Mouse (Mus musculus) midbrain, postnatal 0 days (tissue): ENCODE results near the gene Tmem63a. TPM values are rescaled to one million over a fixed set of nuclear protein-coding genes. Genes with fewer than 3 reads are reported as not detected.
A peak's percentile ranks its signal among the peaks of the same experiment; 100 is the strongest.

Experiments
- ATAC-seq: fragments of 200-750 bp; cut with Nextera tagmentation; 2 replicates; pipeline ENCODE4 v1.8.0; 2017; ENCODE audit warnings: moderate number of reproducible peaks, mild to moderate bottlenecking, moderate TSS enrichment, moderate library complexity; ENCODE audit not compliant: low FRiP score
- DNase-seq: peaks from one replicate; pipeline ENCODE4 v3.0.0-alpha.2; 2015; ENCODE audit warnings: low spot score
- H3K27ac ChIP-seq: fragments of 300-500 bp; sonication (generic); 2 replicates; pipeline ENCODE4 v1.5.1; 2014; ENCODE audit warnings: low read depth, mild to moderate bottlenecking, low read length, mixed read lengths
- H3K27me3 ChIP-seq: fragments of 300-500 bp; sonication (generic); 2 replicates; pipeline ENCODE4 v1.6.1; 2014; ENCODE audit warnings: low read length, control low read depth, mixed read lengths; ENCODE audit not compliant: insufficient read depth
- H3K36me3 ChIP-seq: fragments of 300-500 bp; sonication (generic); 2 replicates; pipeline ENCODE4 v1.6.1; 2014; ENCODE audit warnings: low read length, control low read depth, mixed read lengths; ENCODE audit not compliant: insufficient read depth
- H3K4me1 ChIP-seq: fragments of 300-500 bp; sonication (generic); 2 replicates; pipeline ENCODE4 v1.6.1; 2014; ENCODE audit warnings: mild to moderate bottlenecking, control low read depth, antibody characterized with exemption, low read length, mixed read lengths; ENCODE audit not compliant: insufficient read depth
- H3K4me2 ChIP-seq: fragments of 300-500 bp; sonication (generic); 2 replicates; pipeline ENCODE4 v1.6.1; 2014; ENCODE audit warnings: low read depth, mild to moderate bottlenecking, low read length, mixed read lengths; ENCODE audit not compliant: poor library complexity, severe bottlenecking
- H3K4me3 ChIP-seq: fragments of 300-500 bp; sonication (generic); 2 replicates; pipeline ENCODE4 v1.5.1; 2014; ENCODE audit warnings: low read depth, mild to moderate bottlenecking, low read length, moderate library complexity
- H3K9ac ChIP-seq: fragments of 300-500 bp; sonication (generic); replicated peaks from 2 replicates; pipeline ENCODE4 v1.6.1; 2014; ENCODE audit warnings: mild to moderate bottlenecking, low read length, moderate library complexity, mixed read lengths; ENCODE audit not compliant: poor library complexity, severe bottlenecking
- H3K9me3 ChIP-seq: fragments of 300-500 bp; sonication (generic); 2 replicates; pipeline ENCODE4 v1.6.1; 2016; ENCODE audit warnings: low read length, control low read depth
- CTCF ChIP-seq: IDR thresholded peaks from 2 replicates; pipeline ENCODE4 v1.5.1; 2016; ENCODE audit warnings: antibody characterized with exemption, mild to moderate bottlenecking
- WGBS: fragments of 180-500 bp; shearing (Covaris S2); extraction: QIAGEN DNeasy Blood & Tissue Kit; methylation state at CpG from one replicate; pipeline ENCODE4 v1.1.7; 2014; 5-methylcytosine and 5-hydroxymethylcytosine counted together
- polyA plus RNA-seq: library from polyadenylated mRNA; unstranded; fragments of >200 nt; fragmentation: Nextera tagmentation; extraction: Ambion mirVana; gene quantifications from 2 replicates; pipeline ENCODE4 v1.2.1, GENCODE M21; 2015
- total RNA-seq: library from RNA; depleted of rRNA; stranded (reverse); fragments of >200 nt; gene quantifications from 2 replicates; pipeline ENCODE4 v1.2.3, GENCODE M21; 2014

The Tmem63a gene
- total and polyA plus RNA-seq, 2 experiments from 2014 or later: 1.3 to 6.4 TPM

DNA sequence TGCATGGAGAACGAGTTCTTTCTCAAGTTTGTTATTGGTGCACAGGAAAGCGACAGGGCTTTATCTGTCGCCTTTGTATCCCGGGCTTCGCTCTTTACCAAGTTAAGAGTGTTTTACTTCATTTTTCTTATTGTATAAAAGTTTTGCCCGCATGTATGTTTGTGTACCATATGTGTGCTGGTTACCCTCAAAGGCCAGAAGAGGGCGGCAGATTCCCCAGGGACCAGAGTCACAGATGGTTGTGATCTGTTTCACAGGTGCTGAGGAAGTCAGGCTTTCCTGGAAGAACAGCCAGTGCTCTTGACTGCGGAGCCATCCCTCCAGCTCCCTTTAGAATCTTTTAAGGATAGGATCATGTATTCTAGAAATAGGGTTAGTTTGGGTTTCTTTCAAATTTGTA, 44.6 kb downstream of the Tmem63a start:
- TF ChIP-seq CTCF: peak; percentile 32; the same call in 1 of the 2 replicates
- no peak for ATAC-seq
- WGBS: 92% methylated on average over 8 of the region's 8 CpGs

DNA sequence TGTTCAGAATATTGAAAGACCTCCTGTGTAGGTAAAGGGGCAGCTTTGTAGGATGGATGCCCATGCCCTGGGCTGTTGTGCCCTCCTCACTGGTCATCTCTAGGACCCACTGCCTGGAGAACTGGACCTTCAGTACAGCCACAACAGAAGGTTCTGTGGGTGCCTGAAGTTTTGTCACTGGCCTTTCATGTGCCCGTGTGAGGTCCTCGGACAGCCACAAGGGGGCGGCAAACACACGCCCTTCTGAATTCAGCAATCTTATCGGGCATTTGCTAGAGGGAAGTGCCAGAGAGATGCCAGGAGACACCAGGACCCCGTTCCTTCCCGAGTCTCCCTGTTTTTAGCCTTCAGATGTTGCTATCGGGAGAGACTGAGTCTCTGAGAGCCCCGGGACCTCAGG, 45.6 kb downstream of the Tmem63a start:
- Histone ChIP-seq H3K4me3 (no peak overlapping the region), H3K36me3 (no peaks in the 10 kb centered on the region), H3K27ac (no peak overlapping the region), H3K4me2 (peak overlapping the region; percentile 28; the same call in 1 of the 2 replicates), H3K9ac (no peak overlapping the region), H3K27me3 (no peaks in the 10 kb centered on the region), H3K4me1 (no peaks in the 10 kb centered on the region; the same call in 1 of the 2 replicates), H3K9me3 (no peaks in the 10 kb centered on the region)
- whole genome bisulfite sequencing: 3% methylated on average over 9 of the region's 9 CpGs
- DNase-seq (peak; percentile 83), ATAC-seq (peak; percentile 20; the same call in 1 of the 2 replicates)
- TF ChIP-seq CTCF: peak; percentile 97

More for the DNA sequence above, 44.6 kb downstream of the Tmem63a start:
- Histone ChIP-seq H3K4me1 (no peaks in the 10 kb centered on the region; the same call in 1 of the 2 replicates), H3K36me3 (no peaks in the 10 kb centered on the region), H3K27ac (no peak overlapping the region), H3K4me3 (no peak overlapping the region), H3K9ac (no peak overlapping the region), H3K27me3 (no peaks in the 10 kb centered on the region), H3K4me2 (no peak overlapping the region), H3K9me3 (no peaks in the 10 kb centered on the region)
- DNase-seq: no peak

DNA sequence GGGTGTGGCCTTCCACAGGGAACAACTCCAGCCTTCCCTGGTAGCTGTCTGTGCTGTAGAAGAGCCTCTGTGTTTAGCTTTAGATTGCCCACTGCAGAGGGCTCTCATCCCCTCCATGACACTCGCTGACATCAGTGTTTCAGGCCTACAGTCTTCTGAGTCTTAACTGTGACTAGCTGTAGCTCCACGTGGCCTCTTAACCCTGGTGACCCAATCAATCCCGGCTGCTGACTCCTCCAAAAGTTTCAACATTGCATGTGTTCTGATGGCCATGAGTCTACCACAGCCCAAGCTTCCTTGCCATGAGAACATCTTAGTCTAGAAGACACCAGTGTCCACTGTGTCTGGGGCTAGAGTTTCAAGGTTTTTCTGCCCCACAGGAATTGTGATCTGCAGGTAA, 48.5 kb downstream of the Tmem63a start:
- DNase-seq (no peak), ATAC-seq (no peak)
- 71% methylated on average over 3 of the region's 3 CpGs for WGBS
- Histone ChIP-seq H3K4me3 (no peak overlapping the region), H3K27me3 (no peaks in the 10 kb centered on the region), H3K4me2 (no peak overlapping the region), H3K27ac (no peak overlapping the region), H3K4me1 (no peaks in the 10 kb centered on the region; the same call in 1 of the 2 replicates), H3K9ac (no peak overlapping the region), H3K9me3 (no peaks in the 10 kb centered on the region), H3K36me3 (no peaks in the 10 kb centered on the region)
- no peak for TF ChIP-seq CTCF

DNA sequence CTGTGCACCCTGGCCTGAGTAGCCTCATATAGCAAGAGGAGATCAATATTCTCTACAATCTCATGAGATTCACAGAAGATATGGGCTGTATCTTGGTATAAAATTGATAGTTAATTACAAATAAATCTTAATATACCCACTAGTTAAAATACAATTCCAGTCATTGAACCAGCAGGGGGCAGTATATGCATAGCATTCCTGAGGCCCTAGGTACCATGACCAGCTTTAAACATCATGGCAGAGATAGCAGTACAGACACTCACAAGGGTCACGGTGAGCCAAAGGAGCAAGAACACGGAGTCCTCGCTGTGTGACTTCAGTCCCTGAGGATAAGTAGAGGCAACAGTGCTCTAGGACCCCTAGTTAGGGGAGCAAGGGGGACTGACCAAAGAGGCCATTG, 50.0 kb downstream of the Tmem63a start:
- H3K27me3 ChIP-seq: no peaks in the 10 kb centered on the region
- ATAC-seq (no peak), DNase-seq (peak; percentile 73)
- no peak overlapping the region for H3K4me2 ChIP-seq
- H3K9me3 ChIP-seq: no peaks in the 10 kb centered on the region
- H3K4me1 ChIP-seq: no peaks in the 10 kb centered on the region; the same call in 1 of the 2 replicates
- H3K4me3 ChIP-seq: no peak overlapping the region
- no peak overlapping the region for H3K27ac ChIP-seq
- H3K9ac ChIP-seq: no peak overlapping the region
- WGBS: 55% methylated on average over 3 of the region's 3 CpGs
- no peaks in the 10 kb centered on the region for H3K36me3 ChIP-seq
- peak; percentile 80 for TF ChIP-seq CTCF

DNA sequence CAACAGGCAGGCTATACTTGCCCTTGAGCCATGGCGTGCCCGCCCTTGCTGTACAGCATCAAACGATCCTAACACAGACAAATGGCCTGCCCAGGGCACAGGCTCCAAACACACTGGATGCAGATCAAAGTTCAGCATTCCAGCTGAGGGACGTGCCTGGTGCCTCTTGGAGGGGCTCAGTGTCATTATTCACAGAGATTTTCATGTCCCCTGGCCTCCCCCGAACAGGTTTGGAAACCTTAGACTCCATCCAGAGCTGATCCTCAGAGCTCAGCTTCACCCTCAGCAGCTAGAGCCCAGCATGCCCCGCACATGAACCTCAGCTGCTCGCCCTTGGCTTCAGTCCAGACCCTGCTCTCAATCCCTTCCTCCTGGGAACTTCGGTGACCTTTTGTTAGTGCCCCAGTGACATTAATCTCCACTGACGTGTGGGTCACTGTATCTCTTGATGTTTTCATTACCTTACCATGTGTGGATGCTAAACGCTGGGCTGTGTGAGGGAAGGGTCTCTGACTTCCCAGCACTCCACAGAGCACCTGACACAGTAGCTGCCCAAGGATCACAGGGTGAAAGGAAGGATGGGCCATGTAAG, 58.5 kb downstream of the Tmem63a start:
- no peaks in the 10 kb centered on the region for H3K27me3 ChIP-seq
- no peaks in the 10 kb centered on the region for H3K4me1 ChIP-seq
- TF ChIP-seq CTCF: no peak
- no peak overlapping the region for H3K4me2 ChIP-seq
- ATAC-seq (no peak), DNase-seq (no peak)
- WGBS: 40% methylated on average over 9 of the region's 10 CpGs
- no peak overlapping the region for H3K27ac ChIP-seq
- H3K36me3 ChIP-seq: no peaks in the 10 kb centered on the region
- no peaks in the 10 kb centered on the region for H3K9me3 ChIP-seq
- no peak overlapping the region for H3K4me3 ChIP-seq
- H3K9ac ChIP-seq: no peak overlapping the region

DNA sequence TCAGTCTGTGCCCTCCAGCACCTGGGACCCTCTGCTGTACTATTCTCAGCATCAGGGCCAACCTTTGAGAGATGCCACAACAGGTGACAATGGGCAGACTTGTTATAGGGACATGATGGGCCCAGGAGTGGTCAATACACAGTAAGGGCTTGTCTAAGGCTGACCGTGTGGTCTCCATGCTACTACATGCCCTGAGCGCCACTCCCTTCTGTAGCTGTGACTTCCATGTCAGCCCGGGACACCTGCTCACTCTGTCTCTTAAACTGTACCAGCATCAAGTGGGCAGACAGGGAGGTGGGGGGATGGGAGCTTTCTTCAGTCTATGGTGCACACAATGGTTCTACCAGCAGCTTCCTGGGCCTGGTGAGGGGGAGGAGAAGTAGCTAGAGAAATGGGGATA, 59.1 kb downstream of the Tmem63a start:
- no peak overlapping the region for H3K27ac ChIP-seq
- DNase-seq: no peak
- 92% methylated on average over 3 of the region's 3 CpGs for WGBS
- no peaks in the 10 kb centered on the region for H3K9me3 ChIP-seq
- no peak overlapping the region for H3K4me2 ChIP-seq
- H3K4me3 ChIP-seq: no peak overlapping the region
- H3K4me1 ChIP-seq: no peaks in the 10 kb centered on the region
- H3K27me3 ChIP-seq: no peaks in the 10 kb centered on the region
- no peak overlapping the region for H3K9ac ChIP-seq
- no peak for TF ChIP-seq CTCF
- H3K36me3 ChIP-seq: no peaks in the 10 kb centered on the region
- no peak for ATAC-seq
